Mouse (Mus musculus): ENCODE measurements around the gene Itga1.

- TF ChIP-seq CTCF (conservative IDR thresholded peaks at IDR 0.05; ENCODE audit: insufficient read depth, insufficient read length, low read depth, low read length) (no peak), POLR2A (IDR thresholded peaks at IDR 0.05; ENCODE audit: low read depth, low read length) (no peak)
Observed at GRCm38 (mm10) chr13:115050660-115051559, 50.9 kb downstream of the Itga1 start.

All from kidney, adult 2 months (tissue).